Mouse (Mus musculus) olfactory bulb, adult 2 months (tissue): ENCODE results near the gene Abcb6. TPM values are rescaled to one million over a fixed set of nuclear protein-coding genes. Genes with fewer than 3 reads are reported as not detected.

Experiments used
- H3K27ac ChIP-seq: fragments of 200-500 bp; 2 replicates; pipeline ENCODE4 v1.5.1; 2012; ENCODE audit warnings: low read depth, low read length; ENCODE audit not compliant: insufficient read depth
- H3K4me1 ChIP-seq: fragments of 200-500 bp; 2 replicates; pipeline ENCODE4 v1.6.1; 2012; ENCODE audit warnings: low read length; ENCODE audit not compliant: control insufficient read depth, insufficient read depth
- H3K4me3 ChIP-seq: fragments of 200-500 bp; 2 replicates; pipeline ENCODE4 v1.5.1; 2012; ENCODE audit warnings: mild to moderate bottlenecking, low read depth, low read length, moderate library complexity; ENCODE audit not compliant: insufficient read depth
- CTCF ChIP-seq: fragments of 200-500 bp; IDR thresholded peaks from 2 replicates; pipeline ENCODE4 v1.5.1; 2012; ENCODE audit warnings: low read depth, mild to moderate bottlenecking, low read length, moderate library complexity; ENCODE audit not compliant: insufficient read depth
- POLR2A ChIP-seq: fragments of 200-500 bp; IDR thresholded peaks from 2 replicates; pipeline ENCODE4 v1.6.1; 2012; ENCODE audit warnings: mild to moderate bottlenecking, low read depth, low read length, moderate library complexity; ENCODE audit not compliant: insufficient read depth
- WGBS: fragments of 180-500 bp; shearing (Covaris S2); methylation state at CpG from one replicate; pipeline ENCODE4 v1.1.7; 2018; 5-methylcytosine and 5-hydroxymethylcytosine counted together
- polyA plus RNA-seq: library from polyadenylated mRNA; stranded (reverse); fragments of >200 nt; gene quantifications from 2 replicates; pipeline ENCODE4 v1.2.4, GENCODE M21; 2012; ENCODE audit warnings: low replicate concordance; ENCODE audit not compliant: missing spikeins, insufficient read depth, insufficient read length

Gene Abcb6
- polyA plus RNA-seq, result not detected in 2 replicates

DNA sequence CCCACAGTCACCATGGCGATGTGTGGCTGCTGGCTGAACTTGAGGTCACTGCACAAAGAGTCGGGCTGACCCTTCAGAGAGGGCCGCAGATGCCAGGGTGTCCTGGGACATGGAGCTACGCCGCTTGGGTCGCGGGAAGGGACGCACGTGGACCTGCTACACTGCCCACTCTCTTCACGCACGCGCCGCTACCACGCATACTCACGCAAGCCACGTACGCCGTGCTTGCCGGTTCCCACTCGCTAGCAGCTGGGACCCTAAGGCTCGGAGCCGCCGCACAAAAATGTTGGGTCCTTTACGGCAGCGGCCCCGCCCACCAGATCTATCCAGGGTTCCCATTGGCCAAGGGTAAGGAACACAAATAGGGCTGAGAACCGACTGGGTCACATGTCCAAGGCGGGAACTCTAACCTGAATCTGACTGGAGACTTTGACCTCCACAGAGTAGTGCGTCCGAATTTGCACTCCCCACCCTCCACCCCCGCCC, at the start of gene Abcb6:
TSS of gene Abcb6 (minus strand) at position 288 of the 486 bp plus-strand sequence.
- under 1% methylated on average over 31 of the region's 31 CpGs for WGBS
- no peak for TF ChIP-seq CTCF
- TF ChIP-seq POLR2A, result peak; percentile 24; the same call in 1 of the 2 replicates

GRCm38 (mm10) chr1:75229158-75229557, 49.0 kb upstream of the Abcb6 start:
- no peak for TF ChIP-seq POLR2A
- no peak for TF ChIP-seq CTCF
- 66% methylated on average over 4 of the region's 4 CpGs for WGBS
- H3K27ac ChIP-seq, result no peak overlapping the region
- H3K4me3 ChIP-seq, result no peak overlapping the region
- H3K4me1 ChIP-seq, result peaks cover 4% of the 10 kb centered on the region; the same call in 1 of the 2 replicates

More for the DNA sequence above, at the start of gene Abcb6:
- Histone ChIP-seq H3K27ac (no peak within 1 kb of the TSS), H3K4me1 (peaks cover 11% of the 10 kb centered on the region), H3K4me3 (peak within 1 kb of the TSS; percentile 70)

GRCm38 (mm10) chr1:75227653-75228052, 47.5 kb upstream of the Abcb6 start:
- TF ChIP-seq POLR2A, result no peak
- TF ChIP-seq CTCF, result no peak
- WGBS, result 51% methylated on average over 1 of the region's 1 CpGs

GRCm38 (mm10) chr1:75226138-75226537, 45.9 kb upstream of the Abcb6 start:
- no peak overlapping the region for H3K27ac ChIP-seq
- no peak overlapping the region for H3K4me3 ChIP-seq
- TF ChIP-seq POLR2A, result no peak
- TF ChIP-seq CTCF, result no peak
- peaks cover 4% of the 10 kb centered on the region; the same call in 1 of the 2 replicates for H3K4me1 ChIP-seq
- WGBS, result 69% methylated on average over 2 of the region's 2 CpGs

More at GRCm38 (mm10) chr1:75227653-75228052, 47.5 kb upstream of the Abcb6 start:
- Histone ChIP-seq H3K27ac (no peak overlapping the region), H3K4me3 (no peak overlapping the region), H3K4me1 (peaks cover 4% of the 10 kb centered on the region; the same call in 1 of the 2 replicates)

DNA sequence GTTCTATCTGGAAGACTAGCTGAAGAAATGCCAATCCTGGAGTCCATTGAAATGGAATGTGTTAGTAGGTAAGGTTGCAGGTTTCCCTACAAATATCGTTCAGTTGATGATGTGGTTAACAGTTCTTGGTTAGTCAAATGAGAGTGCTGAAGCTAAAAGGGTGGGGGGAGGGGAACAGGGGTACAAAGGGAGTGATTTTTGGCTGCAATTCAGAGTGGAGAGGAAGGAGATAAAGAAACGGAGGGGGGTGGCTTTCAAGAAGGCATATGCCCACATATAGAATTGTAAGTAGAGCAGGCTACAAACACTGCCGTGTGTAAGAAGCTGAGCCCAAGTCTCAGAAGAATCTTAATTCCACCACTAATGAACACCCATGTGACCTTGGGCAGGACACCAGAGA, 45.3 kb upstream of the Abcb6 start:
- H3K4me1 ChIP-seq, result peaks cover 4% of the 10 kb centered on the region; the same call in 1 of the 2 replicates
- WGBS, result 40% methylated on average over 3 of the region's 3 CpGs
- TF ChIP-seq CTCF, result no peak
- no peak for TF ChIP-seq POLR2A
- H3K4me3 ChIP-seq, result no peak overlapping the region
- no peak overlapping the region for H3K27ac ChIP-seq

GRCm38 (mm10) chr1:75223532-75223931, 43.3 kb upstream of the Abcb6 start:
- no peak overlapping the region for H3K27ac ChIP-seq
- 70% methylated on average over 6 of the region's 6 CpGs for WGBS
- no peak for TF ChIP-seq POLR2A
- no peak for TF ChIP-seq CTCF
- H3K4me3 ChIP-seq, result no peak overlapping the region
- peaks cover 9% of the 10 kb centered on the region for H3K4me1 ChIP-seq

GRCm38 (mm10) chr1:75222926-75223325, 42.7 kb upstream of the Abcb6 start:
- no peak for TF ChIP-seq POLR2A
- no peak for TF ChIP-seq CTCF
- Histone ChIP-seq H3K4me3 (no peak overlapping the region), H3K27ac (no peak overlapping the region), H3K4me1 (peaks cover 14% of the 10 kb centered on the region)
- 81% methylated on average over 6 of the region's 6 CpGs for WGBS

GRCm38 (mm10) chr1:75221538-75221937, 41.3 kb upstream of the Abcb6 start:
- whole genome bisulfite sequencing, result 71% methylated on average over 3 of the region's 3 CpGs
- Histone ChIP-seq H3K27ac (no peak overlapping the region), H3K4me3 (no peak overlapping the region), H3K4me1 (peaks cover 18% of the 10 kb centered on the region)
- TF ChIP-seq POLR2A (no peak), CTCF (no peak)

DNA sequence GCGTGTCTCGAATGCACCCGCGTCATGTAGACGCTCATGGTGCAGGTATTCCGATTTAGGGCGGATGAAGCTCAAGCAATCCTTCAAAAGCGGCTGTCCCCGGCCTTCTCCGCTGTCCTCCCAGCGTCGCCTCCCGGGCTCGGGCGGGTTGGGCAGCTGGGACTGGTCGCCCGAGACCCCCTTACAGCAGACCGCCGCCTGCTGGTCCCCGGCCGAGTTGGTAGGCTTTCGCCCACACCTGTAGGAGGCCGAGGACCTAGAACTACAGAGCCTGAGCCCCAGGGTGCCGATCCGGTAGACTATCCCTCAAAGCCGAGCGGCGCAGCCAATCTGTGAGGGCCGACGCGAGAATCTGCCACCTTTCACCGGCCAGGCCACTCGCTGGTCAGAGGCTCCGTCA, 39.3 kb upstream of the Abcb6 start, which contains the start of gene Tuba4a:
TSS of gene Tuba4a (minus strand) at position 335 of the 400 bp plus-strand sequence.
- WGBS, result 3% methylated on average over 34 of the region's 34 CpGs
- TF ChIP-seq CTCF (0 out of 2 replicates have a peak, but pooled peaks have one; percentile 7), POLR2A (no peak)
- peak within 1 kb of the TSS; percentile 31; the same call in 1 of the 2 replicates for H3K27ac ChIP-seq

DNA sequence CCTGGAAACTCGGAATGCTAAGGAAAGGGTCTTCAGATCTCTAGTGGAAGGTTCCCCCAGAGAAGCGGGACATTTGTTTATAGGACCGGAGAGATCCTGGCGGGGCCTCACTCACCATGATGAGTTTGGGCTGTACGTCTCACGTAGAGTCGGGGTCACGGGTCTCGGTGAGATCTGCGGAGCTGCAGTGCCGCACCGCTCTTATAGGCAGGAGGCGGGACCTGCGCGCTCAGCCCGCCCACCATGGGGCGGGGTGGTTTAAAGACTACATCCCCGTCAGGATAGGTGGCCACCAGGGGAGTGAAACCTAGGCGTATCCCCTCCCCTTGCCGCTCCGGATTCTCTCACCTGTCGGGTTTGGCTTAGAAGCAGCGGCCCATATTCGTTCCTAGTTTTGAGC, 38.9 kb upstream of the Abcb6 start:
- H3K4me3 ChIP-seq, result peak overlapping the region; percentile 65
- TF ChIP-seq CTCF, result peak; percentile 53; the same call in 1 of the 2 replicates
- peak; percentile 96 for TF ChIP-seq POLR2A
- peaks cover 28% of the 10 kb centered on the region for H3K4me1 ChIP-seq
- WGBS, result under 1% methylated on average over 24 of the region's 24 CpGs
- H3K27ac ChIP-seq, result peak overlapping the region; percentile 31; the same call in 1 of the 2 replicates

More for the DNA sequence above, 39.3 kb upstream of the Abcb6 start, which contains the start of gene Tuba4a:
- Histone ChIP-seq H3K4me3 (peak within 1 kb of the TSS; percentile 65), H3K4me1 (peaks cover 28% of the 10 kb centered on the region)
